Mouse (Mus musculus) liver (tissue): ENCODE results near the gene Polk.
A peak's percentile ranks its signal among the peaks of the same experiment; 100 is the strongest.

Experiments used
- DNase-seq: peaks from one replicate; pipeline ENCODE4 v3.0.0-alpha.2; 2020; ENCODE audit warnings: mixed read lengths

The Polk gene

GRCm38 (mm10) chr13:96542081-96542889 is at the start of gene Polk, which contains the start of gene Col4a3bp:
Gene Polk, minus strand, starts transcription at chr13:96542579.
Gene Col4a3bp, plus strand, starts transcription at chr13:96542618.
- peak; percentile 98 for DNase-seq

- DNase-seq, result no peak
Observed at GRCm38 (mm10) chr13:96588642-96589041, 46.3 kb upstream of the Polk start.

- DNase-seq, result no peak
Observed at GRCm38 (mm10) chr13:96586540-96586939, 44.2 kb upstream of the Polk start.

GRCm38 (mm10) chr13:96584201-96584600 is 41.8 kb upstream of the Polk start:
- no peak for DNase-seq

- DNase-seq, result no peak
Observed at GRCm38 (mm10) chr13:96579979-96580378, 37.6 kb upstream of the Polk start.

- DNase-seq, result no peak
Observed at GRCm38 (mm10) chr13:96579104-96579503, 36.7 kb upstream of the Polk start.

GRCm38 (mm10) chr13:96574170-96574569 is 31.8 kb upstream of the Polk start:
- DNase-seq, result no peak

GRCm38 (mm10) chr13:96571016-96571361 is 28.6 kb upstream of the Polk start:
- no peak for DNase-seq

- DNase-seq, result peak; percentile 40
Observed at GRCm38 (mm10) chr13:96570313-96571015, 28.1 kb upstream of the Polk start.

- no peak for DNase-seq
Observed at GRCm38 (mm10) chr13:96567977-96568376, 25.6 kb upstream of the Polk start.

- DNase-seq, result no peak
Observed at GRCm38 (mm10) chr13:96555099-96555498, 12.7 kb upstream of the Polk start.

GRCm38 (mm10) chr13:96547941-96548340 is 5.6 kb upstream of the Polk start:
- no peak for DNase-seq

GRCm38 (mm10) chr13:96547250-96547649 is 4.9 kb upstream of the Polk start:
- DNase-seq, result no peak

- DNase-seq, result no peak
Observed at GRCm38 (mm10) chr13:96544506-96544905, 2.1 kb upstream of the Polk start.

GRCm38 (mm10) chr13:96542901-96543891 is 817 bp upstream of the Polk start:
- DNase-seq, result peak; percentile 74

GRCm38 (mm10) chr13:96541381-96541780 is 998 bp downstream of the Polk start:
- DNase-seq, result no peak

- DNase-seq, result no peak
Observed at GRCm38 (mm10) chr13:96538103-96538502, 4.3 kb downstream of the Polk start.

- DNase-seq, result no peak
Observed at GRCm38 (mm10) chr13:96536821-96537572, 5.4 kb downstream of the Polk start.

GRCm38 (mm10) chr13:96533742-96534141 is 8.6 kb downstream of the Polk start:
- DNase-seq, result no peak

- no peak for DNase-seq
Observed at GRCm38 (mm10) chr13:96532176-96532575, 10.2 kb downstream of the Polk start.

GRCm38 (mm10) chr13:96530064-96530463 is 12.3 kb downstream of the Polk start:
- DNase-seq, result no peak

GRCm38 (mm10) chr13:96529542-96529941 is 12.8 kb downstream of the Polk start:
- no peak for DNase-seq
